Comparison of ENCODE assay signal across 8 mouse cellular contexts in the genomic region with DNA sequence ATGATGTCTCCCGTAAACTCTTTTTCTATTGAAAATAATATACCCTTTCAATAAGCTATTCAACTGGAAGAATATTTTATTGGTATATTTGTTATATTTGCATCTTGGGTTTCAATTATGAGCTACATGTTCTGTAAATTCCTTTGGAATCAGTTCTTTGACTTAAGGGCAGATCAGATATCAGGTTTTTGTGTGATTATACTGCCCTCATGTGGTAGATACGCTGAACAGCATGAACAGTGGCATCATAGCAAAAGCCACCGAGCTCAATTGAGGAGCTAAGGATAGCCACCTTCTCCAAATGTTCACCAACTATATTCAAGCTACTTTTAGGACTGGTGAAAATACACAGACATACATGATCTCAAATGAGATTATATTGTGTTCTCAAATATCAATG. TPM values are rescaled to one million over a fixed set of nuclear protein-coding genes. Genes with fewer than 3 reads are reported as not detected.
DNase-seq lines count a peak whose midpoint lies in the region; ATAC-seq lines count a peak whose summit lies in the region.

No protein-coding gene starts in this region.

- H3K27ac ChIP-seq in neural tube, embryonic 11.5 days (ENCODE audit: low read depth, low read length): no peak overlapping the region
- no peak overlapping the region for H3K27ac ChIP-seq in embryonic facial prominence, embryonic 14.5 days (replicated peaks; ENCODE audit: low read depth, low read length)

- no peak overlapping the region for H3K4me3 ChIP-seq in neural tube, embryonic 11.5 days (ENCODE audit: low read depth, low read length)
- H3K4me3 ChIP-seq in embryonic facial prominence, embryonic 14.5 days (ENCODE audit: low read depth, low read length): no peak overlapping the region

- H3K4me1 ChIP-seq in neural tube, embryonic 11.5 days (ENCODE audit: control insufficient read depth, insufficient read depth, low read length): no peaks in the 10 kb centered on the region
- no peaks in the 10 kb centered on the region for H3K4me1 ChIP-seq in embryonic facial prominence, embryonic 14.5 days (ENCODE audit: control insufficient read depth, insufficient read depth, low read length)

- peak; percentile 85 for ATAC-seq in frontal cortex, adult (ENCODE audit: low TSS enrichment)
- peak; percentile 58; the same call in 1 of the 2 replicates for ATAC-seq in neural tube, embryonic 11.5 days (ENCODE audit: insufficient read depth, low FRiP score, low TSS enrichment)
- ATAC-seq in embryonic facial prominence, embryonic 14.5 days (ENCODE audit: low read depth): no peak

- H3K36me3 ChIP-seq in neural tube, embryonic 11.5 days (ENCODE audit: control insufficient read depth, insufficient read depth, low read length): no peaks in the 10 kb centered on the region
- no peaks in the 10 kb centered on the region for H3K36me3 ChIP-seq in embryonic facial prominence, embryonic 14.5 days (ENCODE audit: control insufficient read depth, insufficient read depth, low read length)

- no peaks in the 10 kb centered on the region for H3K9me3 ChIP-seq in neural tube, embryonic 11.5 days (ENCODE audit: control insufficient read depth, low read length)
- H3K9me3 ChIP-seq in embryonic facial prominence, embryonic 14.5 days (ENCODE audit: control insufficient read depth, low read length): no peaks in the 10 kb centered on the region

- no peak overlapping the region for H3K9ac ChIP-seq in neural tube, embryonic 11.5 days (ENCODE audit: low read length)
- H3K9ac ChIP-seq in embryonic facial prominence, embryonic 14.5 days (ENCODE audit: low read depth, low read length): no peak overlapping the region

- H3K27me3 ChIP-seq in neural tube, embryonic 11.5 days (ENCODE audit: control insufficient read depth, insufficient read depth, low read length): no peaks in the 10 kb centered on the region
- no peaks in the 10 kb centered on the region for H3K27me3 ChIP-seq in embryonic facial prominence, embryonic 14.5 days (replicated peaks; ENCODE audit: control insufficient read depth, insufficient read depth, low read length)

- WGBS in neural tube, embryonic 11.5 days: 47% methylated on average over 3 of the region's 3 CpGs
- WGBS in embryonic facial prominence, embryonic 14.5 days: 40% methylated on average over 3 of the region's 3 CpGs

- no peak for DNase-seq in frontal cortex, postnatal 10 days (ENCODE audit: low spot score in 2 of 2)
- peak; percentile 33 for DNase-seq in neural tube, embryonic 11.5 days (ENCODE audit: low spot score)
- DNase-seq in neural tube, embryonic 10.5 days (ENCODE audit: extremely low spot score, low spot score): no peak
- DNase-seq in embryonic facial prominence, embryonic 14.5 days (ENCODE audit: low spot score): peak; percentile 19
- peak; percentile 7 for DNase-seq in lung, postnatal 10 days
- no peak for DNase-seq in urinary bladder, postnatal 25 days (ENCODE audit: low spot score)
- DNase-seq in heart, adult 9 months (ENCODE audit: low spot score in 2 of 2): no peak

- H3K4me2 ChIP-seq in neural tube, embryonic 11.5 days (ENCODE audit: low read depth): no peak overlapping the region
- H3K4me2 ChIP-seq in embryonic facial prominence, embryonic 14.5 days (ENCODE audit: low read depth, low read length): no peak overlapping the region

RNA-seq across cellular contexts. Expression of gene Pdc, which starts 52.7 kb away (rescaled TPM):
- not detected in 2 replicates for polyA plus RNA-seq in neural tube, embryonic 11.5 days (2014; fragmentation: Nextera tagmentation; extraction: Ambion mirVana)
- not detected in 2 replicates for polyA plus RNA-seq in embryonic facial prominence, embryonic 14.5 days (2014; fragmentation: Nextera tagmentation; extraction: Ambion mirVana)

Comparison
In these comparisons a context has a peak if more than half of its experiments do, and no peak if none do; other contexts are left out.
1. DNase-seq: peak in neural tube, embryonic 11.5 days (single experiment), embryonic facial prominence, embryonic 14.5 days (single experiment) and lung, postnatal 10 days (single experiment); none in frontal cortex, postnatal 10 days (0 of 2), neural tube, embryonic 10.5 days (single experiment), urinary bladder, postnatal 25 days (single experiment) and heart, adult 9 months (0 of 2).